Mouse (Mus musculus) liver, postnatal 0 days (tissue): ENCODE measurements around the gene Cbr2. TPM values are rescaled to one million over a fixed set of nuclear protein-coding genes. Genes with fewer than 3 reads are reported as not detected.
"Not testable (repeated sequence)": the region's sequence is repeated elsewhere in the genome, so short reads cannot be mapped to it uniquely, and the experiment has no call there.

Source experiments
- ATAC-seq: fragments of 200-750 bp; cut with Nextera tagmentation; 2 replicates; pipeline ENCODE4 v1.8.0; 2017; ENCODE audit warnings: mild to moderate bottlenecking, moderate library complexity
- DNase-seq: peaks from one replicate; pipeline ENCODE4 v3.0.0-alpha.2; 2016
- H3K27ac ChIP-seq: fragments of 300-500 bp; sonication (generic); 2 replicates; pipeline ENCODE4 v1.5.1; 2014; ENCODE audit warnings: antibody characterized with exemption, moderate library complexity, mild to moderate bottlenecking, low read depth
- H3K27me3 ChIP-seq: fragments of 300-500 bp; sonication (generic); 2 replicates; pipeline ENCODE4 v1.6.1; 2014; ENCODE audit warnings: low read length, control low read depth, mixed read lengths; ENCODE audit not compliant: insufficient read depth
- H3K36me3 ChIP-seq: fragments of 300-500 bp; sonication (generic); replicated peaks from 2 replicates; pipeline ENCODE4 v1.6.1; 2014; ENCODE audit warnings: mild to moderate bottlenecking, control low read depth, low read length, moderate library complexity, mixed read lengths; ENCODE audit not compliant: insufficient read depth
- H3K4me1 ChIP-seq: fragments of 300-500 bp; sonication (generic); 2 replicates; pipeline ENCODE4 v1.6.1; 2014; ENCODE audit warnings: antibody characterized with exemption, mild to moderate bottlenecking, control low read depth; ENCODE audit not compliant: insufficient read depth
- H3K4me2 ChIP-seq: fragments of 300-500 bp; sonication (generic); 2 replicates; pipeline ENCODE4 v1.6.1; 2014; ENCODE audit warnings: low read depth, mild to moderate bottlenecking, low read length, moderate library complexity, mixed read lengths
- H3K4me3 ChIP-seq: fragments of 300-500 bp; sonication (generic); 2 replicates; pipeline ENCODE4 v1.5.1; 2014; ENCODE audit warnings: low read depth, low read length
- H3K9ac ChIP-seq: fragments of 300-500 bp; sonication (generic); replicated peaks from 2 replicates; pipeline ENCODE4 v1.6.1; 2014; ENCODE audit warnings: mild to moderate bottlenecking, moderate library complexity
- H3K9me3 ChIP-seq: fragments of 300-500 bp; sonication (generic); 2 replicates; pipeline ENCODE4 v1.6.1; 2016; ENCODE audit warnings: mild to moderate bottlenecking, control low read depth, low read length, mixed read lengths
- CTCF ChIP-seq: sonication (generic); IDR thresholded peaks from 2 replicates; pipeline ENCODE4 v1.5.1; 2016; ENCODE audit warnings: antibody characterized with exemption, low read depth
- EP300 ChIP-seq: IDR thresholded peaks from 2 replicates; pipeline ENCODE4 v1.6.1; 2016; ENCODE audit warnings: antibody characterized with exemption, low read depth, mild to moderate bottlenecking
- WGBS: fragments of 180-500 bp; shearing (Covaris S2); extraction: QIAGEN DNeasy Blood & Tissue Kit; methylation state at CpG from one replicate; pipeline ENCODE4 v1.1.7; 2014; ENCODE audit not compliant: insufficient replicate concordance; 5-methylcytosine and 5-hydroxymethylcytosine counted together
- polyA plus RNA-seq: library from polyadenylated mRNA; unstranded; fragments of >200 nt; fragmentation: Nextera tagmentation; extraction: Ambion mirVana; gene quantifications from 2 replicates; pipeline ENCODE4 v1.2.1, GENCODE M21; 2015

The Cbr2 gene
- polyA plus RNA-seq, 1 experiment from 2014 or later, result 0.26 TPM

DNA sequence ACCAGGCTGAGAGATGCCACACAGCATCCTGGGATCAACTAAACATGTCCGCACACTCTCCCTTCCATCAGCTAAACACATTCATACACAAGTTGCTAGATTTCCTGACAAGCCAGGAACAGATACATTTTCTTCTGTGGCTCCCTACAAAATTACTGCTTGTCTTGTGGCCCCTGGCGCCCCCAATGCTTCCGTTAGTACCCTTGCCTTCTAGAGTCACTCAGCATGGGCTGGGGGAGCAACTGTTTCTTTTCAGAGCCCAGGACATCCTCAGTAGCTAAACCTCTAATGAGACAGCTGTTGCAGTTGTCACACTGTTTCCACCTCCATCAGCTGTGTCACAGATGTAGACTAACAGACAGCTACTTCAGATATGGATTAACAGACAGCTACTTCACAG lies 40.8 kb upstream of the Cbr2 start:
- no peak overlapping the region for H3K4me3 ChIP-seq
- no peaks in the 10 kb centered on the region for H3K4me1 ChIP-seq
- no peak overlapping the region for H3K27ac ChIP-seq
- no peaks in the 10 kb centered on the region for H3K36me3 ChIP-seq
- no peak for ATAC-seq
- no peaks in the 10 kb centered on the region for H3K9me3 ChIP-seq
- 73% methylated on average over 3 of the region's 3 CpGs for WGBS
- no peaks in the 10 kb centered on the region for H3K27me3 ChIP-seq
- no peak for DNase-seq
- H3K4me2 ChIP-seq, result no peak overlapping the region
- TF ChIP-seq CTCF (no peak), EP300 (no peak)
- no peak overlapping the region for H3K9ac ChIP-seq

DNA sequence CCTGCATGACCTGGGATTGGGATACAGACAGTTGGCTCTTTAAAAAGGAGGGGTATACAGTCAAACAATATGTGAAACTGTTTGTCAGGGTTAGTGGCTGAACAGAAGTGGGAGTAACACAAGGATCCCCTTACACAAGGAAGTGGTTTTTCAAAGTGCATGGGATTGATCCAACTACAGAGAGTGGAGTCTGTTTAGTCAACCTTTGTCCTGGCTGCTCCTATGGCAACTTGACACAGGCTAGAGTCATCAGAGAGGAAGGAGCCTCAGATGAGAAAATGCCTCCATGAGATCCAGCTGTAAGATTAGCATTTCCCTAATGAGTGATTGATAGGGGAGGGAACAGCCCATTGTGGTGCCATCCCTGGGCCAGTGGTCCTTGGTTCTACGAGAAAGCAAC lies 36.3 kb upstream of the Cbr2 start:
- WGBS, result 54% methylated on average over 1 of the region's 1 CpGs
- Histone ChIP-seq H3K36me3 (no peaks in the 10 kb centered on the region), H3K9ac (no peak overlapping the region; the same call in 1 of the 2 replicates), H3K4me1 (no peaks in the 10 kb centered on the region), H3K9me3 (no peaks in the 10 kb centered on the region), H3K4me3 (no peak overlapping the region), H3K4me2 (no peak overlapping the region), H3K27me3 (no peaks in the 10 kb centered on the region), H3K27ac (no peak overlapping the region)
- ATAC-seq (peak; percentile 63), DNase-seq (no peak)
- TF ChIP-seq CTCF (no peak), EP300 (no peak)

DNA sequence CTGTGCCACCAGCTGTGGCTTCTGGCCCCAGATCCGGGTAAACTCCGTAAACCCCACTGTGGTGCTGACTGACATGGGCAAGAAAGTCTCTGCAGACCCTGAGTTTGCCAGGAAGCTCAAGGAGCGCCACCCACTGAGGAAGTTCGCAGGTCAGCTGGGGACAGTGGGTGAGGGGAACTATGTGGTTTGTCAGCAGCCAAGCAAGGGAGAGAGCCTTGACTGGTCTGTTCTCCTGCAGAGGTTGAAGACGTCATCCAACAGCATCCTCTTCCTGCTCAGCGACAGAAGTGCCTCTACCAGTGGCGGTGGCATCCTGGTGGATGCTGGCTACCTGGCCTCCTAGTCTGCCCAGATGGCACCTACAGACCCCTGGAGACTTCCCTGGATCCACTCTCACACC lies 35.1 kb upstream of the Cbr2 start:
- not testable (repeated sequence) for H3K27me3 ChIP-seq, H3K4me3 ChIP-seq, H3K4me2 ChIP-seq, H3K4me1 ChIP-seq, H3K9me3 ChIP-seq, ATAC-seq, H3K27ac ChIP-seq, DNase-seq, H3K9ac ChIP-seq, H3K36me3 ChIP-seq
- WGBS, result 33% methylated on average over 4 of the region's 7 CpGs

DNA sequence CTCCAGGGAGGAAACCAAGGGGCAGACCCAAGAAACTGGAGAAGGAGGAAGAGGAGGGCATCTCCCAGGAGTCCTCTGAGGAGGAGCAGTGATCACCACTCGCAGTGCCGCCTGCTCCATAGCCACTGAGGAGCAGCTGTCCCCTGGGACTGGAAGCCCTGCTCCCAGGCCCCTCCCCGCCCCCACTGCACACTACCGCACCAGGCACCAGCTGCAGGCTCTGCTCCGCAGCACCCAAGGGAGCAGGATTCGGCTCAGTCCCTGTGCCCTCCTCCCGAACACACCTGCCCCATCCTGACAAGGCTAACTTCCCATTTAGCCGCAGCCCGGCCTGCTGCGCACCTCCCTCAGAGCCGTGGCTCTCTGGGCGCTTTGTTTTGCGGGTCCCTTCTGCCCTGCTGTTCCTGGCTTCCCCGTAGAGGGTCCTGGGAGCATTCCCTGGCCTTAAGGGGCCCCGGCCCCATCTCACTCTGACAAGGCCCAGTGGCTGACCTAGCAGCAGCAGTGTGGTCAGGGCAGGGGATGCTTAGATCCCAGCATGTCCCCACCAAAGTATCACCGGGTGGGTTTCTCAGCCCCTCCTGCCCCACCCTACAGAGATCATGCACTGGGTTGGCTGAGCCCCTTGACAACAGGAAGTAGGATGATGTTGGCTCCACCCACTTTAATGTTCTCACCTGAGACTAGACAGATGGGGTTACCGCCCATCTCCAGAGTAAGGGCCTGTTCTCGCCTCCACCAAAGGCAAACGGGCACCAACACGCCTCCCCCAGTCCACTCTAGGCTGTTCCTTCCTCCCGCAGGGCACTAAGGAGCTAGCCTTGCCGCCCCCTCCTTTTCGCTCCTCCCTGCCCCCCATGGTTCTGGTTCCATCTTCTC lies 31.4 kb upstream of the Cbr2 start:
- H3K27ac ChIP-seq, DNase-seq, H3K9ac ChIP-seq, H3K27me3 ChIP-seq, ATAC-seq, H3K4me2 ChIP-seq, H3K4me3 ChIP-seq, H3K4me1 ChIP-seq, H3K36me3 ChIP-seq: not testable (repeated sequence)
- WGBS, result 17% methylated on average over 7 of the region's 23 CpGs
- H3K9me3 ChIP-seq, result peaks cover 10% of the 10 kb centered on the region

DNA sequence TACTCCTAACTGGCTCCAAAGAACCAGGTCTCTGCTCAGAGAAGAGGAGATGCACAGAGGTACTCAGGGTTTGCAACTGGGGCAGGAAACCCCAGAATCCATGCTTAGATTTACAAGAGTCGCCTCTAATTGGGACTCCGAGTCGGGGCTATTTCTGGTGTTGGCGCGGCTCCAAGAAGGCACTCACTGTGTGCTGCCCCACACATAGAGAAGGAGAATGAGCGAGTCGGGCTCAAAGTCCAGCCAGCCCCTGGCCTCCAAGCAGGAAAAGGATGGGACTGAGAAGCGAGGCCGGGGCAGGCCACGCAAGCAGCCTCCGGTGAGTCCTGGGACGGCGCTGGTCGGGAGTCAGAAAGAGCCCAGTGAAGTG lies 30.7 kb upstream of the Cbr2 start, which contains the start of gene Hmga1b:
Gene Hmga1b (plus strand): TSS at position 123 of the 370 bp plus-strand sequence.
- not testable (repeated sequence) for H3K27me3 ChIP-seq, H3K27ac ChIP-seq, H3K4me1 ChIP-seq, ATAC-seq, H3K36me3 ChIP-seq, DNase-seq, H3K9ac ChIP-seq, H3K4me3 ChIP-seq, H3K4me2 ChIP-seq
- peaks cover 14% of the 10 kb centered on the region for H3K9me3 ChIP-seq
- 19% methylated on average over 14 of the region's 14 CpGs for WGBS

DNA sequence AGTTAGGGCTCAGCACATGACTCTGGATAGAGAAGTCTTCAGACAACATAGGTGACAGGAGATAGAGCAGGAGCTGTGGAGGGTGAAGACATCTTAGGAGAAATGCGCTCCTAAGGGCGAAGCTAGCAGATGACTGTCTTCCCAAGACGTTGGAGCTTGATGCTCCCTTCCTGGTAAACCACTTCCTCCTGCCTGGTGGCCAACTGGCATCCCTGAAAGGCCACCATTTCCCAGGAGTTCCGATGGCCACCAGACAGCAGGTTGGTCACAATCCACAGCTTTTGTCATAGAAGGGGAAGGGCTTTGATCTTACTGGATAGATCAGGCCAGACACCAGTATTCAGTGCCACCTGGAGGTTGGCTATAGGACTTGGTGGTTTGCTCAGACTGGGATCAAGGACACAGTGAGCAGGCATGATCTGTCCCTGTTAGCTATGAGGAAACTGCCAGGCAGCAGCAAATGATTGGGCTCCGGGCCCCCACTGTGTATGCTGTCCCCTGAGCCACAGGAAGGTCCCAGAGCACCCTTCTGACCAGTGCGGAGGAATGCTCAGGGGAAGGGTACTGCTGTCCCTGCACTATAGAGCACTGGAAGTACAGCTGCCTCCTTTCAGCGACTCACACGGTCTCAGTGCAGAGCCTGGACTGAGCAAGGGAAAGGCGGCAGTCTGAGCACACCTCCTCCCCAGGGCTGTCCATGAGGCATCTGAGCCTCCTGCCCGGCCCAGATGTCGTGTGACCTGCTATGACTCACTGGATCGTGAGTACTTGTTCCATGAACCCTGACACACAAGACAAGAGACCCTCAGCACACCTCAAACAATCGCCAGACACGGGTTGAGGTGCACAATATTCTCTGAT lies 30.1 kb upstream of the Cbr2 start:
- Histone ChIP-seq H3K4me1 (no peaks in the 10 kb centered on the region), H3K9ac (no peak overlapping the region), H3K4me3 (no peak overlapping the region), H3K4me2 (no peak overlapping the region), H3K27ac (no peak overlapping the region), H3K36me3 (no peaks in the 10 kb centered on the region), H3K27me3 (0 out of 2 replicates have a peak, but pooled peaks cover 4% of the 10 kb centered on the region), H3K9me3 (peaks cover 15% of the 10 kb centered on the region)
- 65% methylated on average over 14 of the region's 14 CpGs for WGBS
- DNase-seq, result no peak
- TF ChIP-seq EP300 (no peak), CTCF (no peak)
- no peak for ATAC-seq
